Mouse (Mus musculus) forelimb bud, embryonic 11.5 days (tissue): ENCODE measurements around the gene Cdca5.

Experiments used
- DNase-seq: peaks from one replicate; pipeline ENCODE4 v3.0.0-alpha.2; 2012; ENCODE audit warnings: low read depth, low spot score

Cdca5 gene

DNA sequence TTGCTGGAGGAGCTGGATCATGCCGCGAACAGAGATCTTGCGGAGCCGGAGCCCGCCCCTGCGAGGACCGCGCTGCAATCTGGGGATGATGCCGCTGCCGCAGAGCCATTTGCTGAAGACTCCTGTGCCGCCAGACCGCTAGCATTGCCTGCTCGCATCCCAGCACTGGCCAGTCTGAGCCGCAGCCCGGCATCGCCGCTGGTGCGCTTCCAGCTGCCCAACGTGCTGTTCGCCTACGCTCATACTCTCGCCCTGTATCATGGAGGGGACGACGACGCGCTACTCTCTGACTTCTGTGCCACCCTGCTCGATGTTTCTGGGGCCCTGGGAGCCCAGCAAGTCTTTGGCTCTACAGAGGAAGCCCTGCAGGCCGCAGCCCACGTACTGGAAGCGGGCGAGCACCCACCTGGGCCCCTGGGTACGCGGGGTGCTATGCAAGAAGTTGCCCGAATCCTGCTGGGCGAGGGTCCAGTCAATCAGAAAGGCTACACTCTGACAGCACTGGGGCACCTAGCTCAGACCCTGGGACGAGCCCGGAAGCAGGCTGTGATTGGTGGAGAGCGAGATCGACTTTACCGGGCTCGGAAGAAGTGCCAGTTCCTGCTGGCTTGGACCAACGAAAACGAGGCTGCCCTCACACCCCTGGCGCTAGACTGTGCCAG lies 23.0 kb upstream of the Cdca5 start:
- DNase-seq = no peak

DNA sequence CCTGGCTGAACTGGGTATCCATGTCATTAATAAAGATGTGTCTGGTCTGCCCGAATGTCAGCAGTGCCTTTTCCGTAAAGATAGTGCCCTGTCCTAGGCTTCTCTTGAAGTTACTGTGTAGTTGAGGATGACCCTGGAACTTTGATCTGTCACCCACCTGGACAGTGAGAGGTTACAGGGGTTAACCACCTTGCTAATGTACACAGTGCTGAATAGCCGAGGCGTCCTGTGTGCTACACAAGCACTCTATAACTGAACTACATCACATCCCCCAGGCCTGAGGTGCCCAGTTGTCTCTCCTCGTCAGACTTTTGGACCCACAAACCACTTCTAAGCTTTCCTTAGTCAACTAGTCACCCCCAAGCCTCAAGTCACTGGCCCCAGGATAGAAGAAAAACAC lies 22.4 kb upstream of the Cdca5 start:
- DNase-seq = no peak

DNA sequence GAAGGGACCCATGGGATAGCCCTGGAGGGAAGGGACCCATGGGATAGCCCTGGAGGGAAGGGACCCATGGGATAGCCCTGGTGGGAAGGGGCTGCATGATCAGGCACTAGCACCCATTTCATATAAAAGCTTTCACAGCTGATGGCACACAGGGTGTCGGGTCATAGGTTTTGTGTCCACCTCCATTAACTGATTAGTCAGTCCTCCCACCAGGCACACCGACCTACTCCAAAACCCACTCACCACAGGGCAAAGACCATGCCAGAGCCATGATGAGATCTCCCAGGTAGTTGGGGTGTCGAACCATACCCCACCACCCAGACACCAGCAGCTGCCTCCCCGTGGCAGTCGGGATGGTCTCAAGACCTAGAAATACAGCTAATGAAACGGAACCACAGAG lies 21.7 kb upstream of the Cdca5 start:
- DNase-seq = no peak

DNA sequence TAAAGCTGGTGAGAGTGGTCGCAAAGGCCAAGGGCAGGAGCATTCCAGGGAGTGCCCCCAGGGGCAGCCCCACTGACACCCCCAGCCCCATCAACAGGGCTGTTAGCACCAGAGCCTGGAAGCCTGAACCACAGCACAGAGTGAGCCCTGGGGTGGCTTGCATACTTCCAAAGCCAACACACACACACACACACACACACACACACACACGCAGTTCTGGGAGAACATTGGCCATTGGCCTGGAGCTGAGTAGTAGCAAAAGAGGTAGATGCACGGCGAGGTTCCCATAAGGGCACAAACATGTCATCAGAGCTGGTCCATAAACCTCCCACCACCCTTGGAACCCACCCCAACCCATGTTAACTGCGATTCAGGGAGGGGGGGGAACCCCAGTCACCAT lies 18.2 kb upstream of the Cdca5 start:
- no peak for DNase-seq

DNA sequence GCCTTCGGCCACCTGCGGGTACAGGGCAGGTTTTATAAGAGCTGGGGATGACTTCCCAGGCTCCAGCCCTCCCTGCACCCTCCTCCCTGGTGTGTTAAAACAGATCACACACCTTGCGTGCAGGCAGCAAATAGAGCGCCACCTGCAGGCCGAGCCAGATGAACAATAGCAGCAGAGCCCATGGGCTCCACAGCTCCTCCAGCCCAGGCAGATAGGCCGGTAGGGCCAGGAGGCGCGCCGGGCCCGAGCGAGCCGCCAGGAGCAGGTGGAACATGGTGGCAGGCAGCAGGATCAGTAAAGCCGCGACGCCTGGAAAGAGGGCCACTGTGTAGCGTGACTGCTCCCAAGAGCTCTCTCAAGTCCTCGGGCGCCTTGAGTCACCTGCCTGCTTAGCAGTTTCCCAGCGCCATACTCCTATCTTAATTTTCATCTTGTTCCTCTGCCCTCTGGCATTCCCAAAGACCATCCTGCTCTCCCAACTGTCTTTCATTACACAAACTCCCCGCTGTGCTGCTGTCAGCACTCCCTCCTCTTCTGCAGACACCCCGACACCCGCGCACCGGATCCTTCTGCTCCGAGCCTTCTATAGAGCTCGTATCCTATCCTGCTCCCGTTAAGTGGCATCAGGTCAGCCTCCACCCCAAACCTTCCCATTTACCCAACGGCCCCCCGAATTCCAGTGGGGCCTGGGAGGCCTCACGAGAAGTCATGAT lies 17.6 kb upstream of the Cdca5 start:
- DNase-seq = peak; percentile 85

DNA sequence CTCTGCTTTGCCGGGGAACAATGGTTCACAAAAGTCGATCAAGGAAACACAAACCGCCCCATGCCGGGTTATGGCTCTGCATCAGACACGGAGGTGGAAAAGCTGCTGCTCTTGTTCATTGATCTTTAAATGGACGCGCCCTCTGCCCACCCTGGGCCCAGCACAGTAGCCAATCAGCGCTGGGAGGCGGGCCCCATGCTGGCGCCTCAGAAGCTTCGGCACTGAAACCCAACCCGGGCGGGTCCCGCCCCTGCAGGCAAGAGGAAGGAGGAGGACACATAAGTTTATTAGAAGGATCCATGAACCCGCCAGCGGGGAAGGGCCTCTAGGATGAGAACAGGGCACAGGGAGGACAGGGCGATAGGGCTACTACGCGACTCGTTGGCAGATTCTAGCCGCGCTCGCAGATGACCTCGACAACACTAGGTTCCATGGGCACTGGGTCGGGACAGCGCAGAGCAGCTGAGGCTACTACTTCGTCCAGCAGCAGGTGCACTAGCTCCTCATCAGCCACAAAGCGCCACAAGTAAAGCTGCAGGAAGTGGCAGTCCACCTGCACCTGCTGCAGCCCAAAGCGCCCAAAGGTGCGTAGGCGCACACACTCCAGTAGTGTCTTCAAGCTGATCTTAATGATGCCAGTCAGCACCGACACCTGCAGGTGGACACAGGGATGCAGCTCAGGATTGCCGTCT lies 16.9 kb upstream of the Cdca5 start, which contains the start of gene Tm7sf2:
TSS of gene Tm7sf2 (minus strand) at position 650 of the 692 bp plus-strand sequence.
- DNase-seq = peak; percentile 86

DNA sequence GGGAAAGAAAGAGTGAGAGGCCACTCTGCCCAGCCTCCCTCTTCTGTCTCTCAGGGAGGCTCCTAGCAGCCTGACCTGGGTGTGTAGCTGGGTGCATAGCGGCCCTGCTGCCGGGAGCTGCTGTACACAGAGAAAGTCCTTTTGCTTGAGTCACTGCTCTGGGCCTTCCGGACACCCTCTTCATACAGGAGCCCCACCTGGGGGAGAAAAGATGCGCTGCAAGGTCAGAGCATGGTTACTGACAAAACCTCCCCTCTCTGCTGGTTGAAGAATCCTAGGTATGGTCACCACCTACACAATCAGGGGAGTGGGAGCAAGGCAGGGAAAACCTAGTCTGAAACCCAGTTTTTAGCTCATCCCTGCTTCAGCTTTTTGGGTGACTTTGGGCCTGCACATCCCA lies 15.8 kb upstream of the Cdca5 start:
- no peak for DNase-seq

DNA sequence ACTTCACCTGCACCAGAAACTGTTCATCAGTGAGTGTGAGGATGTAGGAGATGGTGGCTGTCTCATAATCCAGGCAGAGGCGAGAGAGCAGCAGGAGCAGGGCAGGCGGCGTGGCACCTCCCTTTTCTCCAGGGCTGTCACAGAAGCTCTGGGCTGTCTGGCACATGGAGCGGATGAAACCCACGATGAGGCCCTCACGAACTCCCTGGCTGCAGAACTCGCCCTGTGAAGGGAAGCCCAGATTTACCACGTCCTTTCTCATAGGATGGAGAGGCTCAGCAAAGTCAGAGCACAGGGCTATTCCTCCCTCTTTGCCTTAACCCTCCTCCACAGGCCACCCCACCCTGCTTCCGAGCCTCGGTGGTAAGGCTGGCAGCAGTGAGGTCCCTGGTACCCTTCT lies 14.9 kb upstream of the Cdca5 start:
- DNase-seq = no peak

DNA sequence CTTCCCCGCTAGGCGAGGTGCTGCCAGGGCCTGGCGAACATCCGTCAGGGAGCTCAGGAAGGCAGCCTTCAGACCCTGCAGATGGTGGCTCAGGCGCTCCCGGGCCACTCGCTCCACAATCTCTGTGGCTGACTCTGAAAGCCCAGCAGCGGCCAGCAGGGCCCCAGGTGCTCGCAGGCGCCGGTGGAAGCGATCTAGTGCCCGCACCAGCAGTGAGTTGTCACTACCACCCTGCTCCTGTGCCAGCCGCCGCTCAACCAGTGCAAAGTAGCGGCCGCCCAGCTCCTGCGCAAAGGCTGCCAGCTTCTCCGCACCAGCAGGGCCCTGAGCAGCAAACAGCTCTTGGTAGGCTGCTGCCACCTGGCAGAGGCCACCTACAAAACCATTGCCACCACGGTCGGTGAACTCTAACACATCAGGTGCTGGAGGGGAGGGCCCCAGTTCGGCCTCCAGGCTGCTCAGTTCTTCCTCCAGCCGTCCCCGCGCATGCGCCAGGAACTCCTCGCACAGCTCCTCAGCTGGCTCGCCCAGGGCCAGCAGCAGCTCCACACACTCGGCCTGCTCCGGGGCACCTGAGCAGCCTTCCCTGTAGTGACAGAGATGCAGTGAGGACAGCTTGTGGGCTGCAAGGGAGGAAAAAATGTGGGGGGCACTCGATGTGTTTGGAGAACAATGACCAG lies 14.1 kb upstream of the Cdca5 start:
- DNase-seq = no peak

DNA sequence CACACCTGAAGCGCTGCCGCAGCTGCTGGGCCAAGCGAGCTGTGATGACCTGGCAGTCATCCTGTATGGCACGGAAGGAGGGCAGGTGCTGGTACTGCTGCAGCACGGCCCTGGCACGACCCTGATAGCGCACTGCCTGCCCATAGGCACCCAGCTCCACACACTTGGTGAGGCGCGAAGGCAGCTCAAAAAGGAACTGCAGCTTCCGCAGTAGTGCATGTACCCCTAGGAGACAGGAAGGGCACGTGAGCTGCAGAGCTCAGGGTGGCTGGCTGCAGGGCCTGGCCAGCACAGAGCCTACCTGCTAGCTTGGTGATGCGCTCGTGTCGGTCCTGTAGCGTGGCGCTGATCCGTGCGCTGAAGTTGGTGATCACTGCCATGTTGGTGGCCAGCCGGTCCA lies 13.5 kb upstream of the Cdca5 start:
- no peak for DNase-seq

DNA sequence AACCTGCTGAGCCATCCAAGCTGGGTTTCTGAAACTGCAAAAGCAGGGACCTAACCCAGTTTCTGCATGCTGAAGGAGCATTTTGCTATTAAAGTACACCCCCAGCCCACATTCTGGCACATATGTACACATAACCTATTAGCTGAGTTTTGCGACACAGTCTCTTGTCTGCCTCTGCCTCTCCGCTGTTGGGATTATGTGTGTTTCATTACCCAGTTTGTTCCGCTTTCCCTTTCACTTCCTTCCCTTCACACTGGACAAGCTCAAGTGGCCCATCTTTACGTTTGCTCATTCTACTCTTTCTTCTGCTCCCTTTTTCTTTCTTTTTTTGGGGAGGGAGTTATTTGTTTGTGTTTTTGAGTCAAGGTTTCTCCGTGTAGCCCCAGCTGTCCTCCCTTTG lies 10.9 kb upstream of the Cdca5 start:
- no peak for DNase-seq

DNA sequence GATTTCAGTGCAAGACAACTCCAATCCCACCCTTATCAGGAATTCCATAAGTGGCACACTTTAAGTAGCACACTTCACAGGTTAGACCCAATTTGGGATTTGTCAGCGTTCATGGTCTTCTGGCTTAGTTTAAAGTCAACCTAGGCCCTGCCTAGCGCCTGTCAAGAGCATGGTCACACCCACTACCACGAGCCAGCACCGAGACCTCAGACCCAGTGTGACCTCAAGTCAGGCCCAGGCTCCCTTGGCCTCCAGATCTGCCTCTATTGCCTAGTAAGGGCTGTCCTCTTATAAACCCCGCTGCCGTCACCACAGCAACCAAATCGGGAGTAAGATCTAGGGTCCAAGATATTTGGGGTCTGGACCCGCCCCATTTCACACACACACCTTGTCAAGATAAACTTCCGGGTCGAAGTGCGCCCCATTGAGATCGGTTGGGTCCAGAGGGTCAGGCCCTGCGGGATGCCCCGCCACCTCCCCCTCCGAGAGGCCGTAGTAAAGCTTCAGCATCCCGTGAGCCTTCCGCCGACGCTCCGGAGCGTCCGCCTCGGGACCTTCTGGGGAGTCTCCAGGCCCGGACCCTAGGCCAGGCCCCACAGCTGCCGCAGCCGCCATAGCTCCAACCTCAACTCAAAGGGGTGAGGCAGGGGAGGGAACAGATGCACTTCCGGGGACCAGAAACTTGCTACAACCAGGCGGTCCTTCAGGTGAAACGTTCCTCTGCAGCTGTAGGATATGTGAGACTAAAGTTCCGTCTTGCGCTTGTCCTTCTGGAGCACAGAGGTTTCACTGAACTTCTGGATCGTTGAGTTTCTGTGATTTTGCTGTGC lies 8.0 kb upstream of the Cdca5 start, which contains the start of gene Vps51:
TSS of gene Vps51 (minus strand) at position 668 of the 830 bp plus-strand sequence.
- peak; percentile 87 for DNase-seq

DNA sequence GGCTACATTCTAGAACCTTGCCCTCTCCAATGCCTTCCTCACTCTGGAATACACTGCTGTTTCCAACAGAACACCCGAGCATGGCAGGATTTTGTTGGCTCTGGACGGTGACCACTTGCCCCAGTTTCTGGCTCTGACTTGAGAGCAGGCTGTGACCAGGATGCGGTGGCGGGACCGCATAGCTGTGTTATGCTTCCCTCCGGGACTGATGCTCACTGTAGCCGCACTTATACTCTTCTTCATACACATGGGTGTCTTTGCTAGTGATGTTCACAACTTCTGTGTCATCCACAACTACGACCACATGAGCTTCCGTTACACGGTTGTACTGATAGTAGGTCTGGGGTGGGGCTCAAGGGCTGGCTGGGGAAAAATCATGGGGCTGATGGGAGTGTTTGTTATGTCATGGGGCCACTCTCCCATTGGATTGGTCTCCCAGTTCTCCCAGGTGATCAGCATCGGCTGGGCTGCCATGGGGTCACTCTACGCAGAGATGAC lies 4.8 kb upstream of the Cdca5 start, which contains the start of gene Tmem262:
TSS of gene Tmem262 (plus strand) at position 51 of the 498 bp plus-strand sequence.
- no peak for DNase-seq

DNA sequence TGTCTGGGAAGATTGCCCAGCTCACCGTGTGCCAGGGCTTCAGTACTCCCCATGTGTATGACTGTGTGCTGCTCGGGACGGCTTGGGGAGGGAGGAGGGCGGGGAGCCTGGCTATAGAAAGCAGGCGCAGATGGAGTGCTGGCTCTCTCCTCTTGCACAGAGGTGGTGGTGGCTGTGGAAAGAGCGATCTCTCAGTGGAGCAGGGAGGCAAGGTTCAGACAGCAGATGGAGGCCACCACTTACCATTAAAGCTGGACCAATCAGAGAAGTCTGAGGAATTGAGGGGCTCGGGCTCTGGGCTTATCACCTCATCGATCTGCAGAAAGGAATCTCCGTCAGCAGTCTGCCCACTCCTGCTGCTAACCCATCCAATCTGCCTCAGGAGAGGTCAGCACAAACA lies 2.6 kb upstream of the Cdca5 start, which contains the start of gene Gm28374:
TSS of gene Gm28374 (minus strand) at position 101 of the 400 bp plus-strand sequence.
- no peak for DNase-seq

DNA sequence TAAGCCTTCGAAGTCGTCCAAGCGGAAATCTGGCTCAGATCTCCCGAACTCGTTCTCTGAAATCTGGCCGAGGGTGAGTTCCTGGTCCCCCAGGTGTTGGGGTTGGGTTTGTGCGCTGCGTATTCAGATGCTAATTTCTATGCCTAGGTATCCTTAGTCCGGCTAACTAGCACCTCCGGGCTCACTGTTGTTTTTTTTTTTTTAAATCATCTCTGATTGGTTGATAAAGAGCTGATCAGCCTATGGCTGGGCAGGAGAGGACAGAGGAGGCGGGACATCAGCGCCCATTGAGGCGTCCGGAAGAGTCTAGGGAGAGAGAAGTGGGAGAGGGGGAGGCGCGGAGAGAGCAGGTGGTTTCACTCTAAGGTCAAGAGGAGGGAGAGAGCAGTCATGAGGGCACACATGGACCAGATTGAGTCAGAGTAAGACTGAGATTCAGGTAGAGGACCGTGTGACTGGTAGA lies 665 bp downstream of the Cdca5 start:
- peak; percentile 79 for DNase-seq

DNA sequence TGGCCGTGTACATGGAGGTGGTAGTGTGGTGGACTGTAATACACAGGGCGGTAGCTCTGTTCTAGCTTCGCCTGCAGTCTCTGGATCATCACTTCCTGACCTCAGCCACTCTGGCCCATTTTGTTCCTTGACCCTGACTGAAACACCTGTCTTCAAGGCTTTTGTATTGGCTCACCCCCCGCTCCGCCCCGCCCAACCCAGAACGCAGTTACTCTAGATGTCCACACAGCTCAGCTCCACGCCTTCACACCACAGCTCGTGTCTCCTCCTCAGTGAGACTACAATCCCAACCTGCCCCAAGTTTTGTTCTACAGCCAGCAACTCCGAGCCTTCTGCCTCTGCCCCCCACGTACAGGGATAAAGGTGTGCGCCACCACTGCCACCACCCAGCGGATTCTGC lies 4.1 kb downstream of the Cdca5 start:
- DNase-seq = no peak

DNA sequence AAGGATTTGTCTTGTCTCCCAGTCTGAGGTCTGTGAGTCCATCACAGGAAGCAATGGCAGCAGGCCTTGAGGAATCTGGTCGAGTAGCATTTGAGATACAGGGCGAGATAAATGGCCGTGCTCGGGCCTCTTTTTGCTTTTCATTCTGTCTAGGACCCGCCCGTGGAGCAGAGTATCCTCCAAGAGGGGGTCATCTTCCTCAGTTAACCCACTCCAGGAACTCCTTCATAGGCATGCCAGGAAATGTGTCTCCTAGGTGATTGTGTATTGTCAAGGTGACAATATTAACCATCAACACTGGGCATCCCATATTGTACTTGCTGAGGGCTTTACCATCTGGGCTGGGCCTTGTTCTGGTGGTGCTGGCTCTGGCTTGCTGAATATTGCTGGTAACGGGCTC lies 9.3 kb downstream of the Cdca5 start, which contains the start of gene AC131692.1:
TSS of gene AC131692.1 (plus strand) at position 301 of the 400 bp plus-strand sequence.
- DNase-seq = no peak

DNA sequence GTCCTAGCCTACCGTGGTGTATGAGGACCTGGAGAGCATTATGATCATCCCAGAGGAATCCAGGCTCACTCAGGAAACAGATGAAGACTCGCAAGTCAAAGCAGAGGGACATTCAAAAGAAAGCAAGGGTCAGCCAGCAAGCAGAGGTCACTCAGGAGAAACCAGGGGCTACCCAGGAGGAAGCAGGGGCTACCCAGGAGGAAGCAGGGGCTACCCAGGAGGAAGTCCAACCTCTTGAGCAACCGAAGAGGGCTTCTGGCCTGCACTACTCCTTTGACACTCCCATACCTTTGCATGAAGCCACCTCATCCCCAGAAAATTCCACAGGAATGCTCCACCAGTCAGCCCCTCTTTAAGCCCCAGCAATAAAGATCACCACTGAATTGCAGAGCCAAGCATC lies 13.1 kb downstream of the Cdca5 start:
- DNase-seq = no peak

DNA sequence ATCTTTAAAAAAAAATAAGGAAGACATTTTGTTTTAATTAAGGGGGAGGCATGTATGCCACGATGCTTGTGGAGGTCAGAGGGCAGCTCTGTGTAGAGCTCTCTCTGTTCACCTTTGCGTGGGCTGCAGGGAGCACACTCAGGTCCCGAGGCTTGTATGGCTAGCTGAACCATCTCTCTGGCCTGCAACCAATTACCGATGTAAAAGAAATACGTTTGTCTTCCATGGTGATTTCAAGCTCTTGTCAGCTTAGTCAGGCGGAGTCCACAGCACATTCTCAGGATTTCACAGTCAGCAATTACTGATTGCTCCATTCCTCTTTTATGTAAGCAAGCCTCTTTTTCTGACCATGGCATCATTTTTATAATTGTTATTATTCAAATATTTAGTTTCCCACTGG lies 16.4 kb downstream of the Cdca5 start:
- DNase-seq = no peak

DNA sequence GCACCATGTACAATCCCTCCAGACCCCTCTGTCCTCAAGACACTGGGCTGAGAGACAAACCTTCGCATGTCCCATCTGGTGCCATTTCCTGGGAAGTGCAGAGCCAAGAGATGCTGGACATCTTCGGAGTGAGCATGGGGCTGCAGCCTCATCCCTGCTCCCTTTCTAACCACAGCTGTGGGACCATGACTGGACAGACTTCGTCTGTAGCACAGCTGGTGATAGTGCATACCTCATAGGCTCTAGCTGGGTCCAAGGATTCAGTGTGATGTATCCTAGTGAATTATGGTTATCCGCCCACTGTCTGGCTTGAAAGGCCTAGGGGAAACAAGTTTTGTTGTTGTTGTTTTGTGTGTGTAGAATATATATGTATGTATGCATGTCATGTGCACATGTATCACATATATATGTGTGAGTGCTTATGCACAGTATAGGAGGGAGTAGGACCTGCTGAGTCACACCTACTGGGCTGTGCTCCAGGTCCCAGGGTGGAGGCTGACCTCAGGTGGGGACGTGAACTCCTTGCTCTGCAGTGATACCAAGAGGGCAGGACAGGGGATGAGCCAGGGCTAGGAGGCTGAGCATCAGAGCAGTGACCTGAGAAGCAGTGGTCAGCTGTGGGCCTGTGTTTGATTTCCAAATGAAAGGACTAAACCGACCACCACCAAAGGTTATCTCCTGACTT lies 17.5 kb downstream of the Cdca5 start:
- DNase-seq = no peak
